19 mouse cellular contexts compared by ENCODE assay signal in the genomic region with DNA sequence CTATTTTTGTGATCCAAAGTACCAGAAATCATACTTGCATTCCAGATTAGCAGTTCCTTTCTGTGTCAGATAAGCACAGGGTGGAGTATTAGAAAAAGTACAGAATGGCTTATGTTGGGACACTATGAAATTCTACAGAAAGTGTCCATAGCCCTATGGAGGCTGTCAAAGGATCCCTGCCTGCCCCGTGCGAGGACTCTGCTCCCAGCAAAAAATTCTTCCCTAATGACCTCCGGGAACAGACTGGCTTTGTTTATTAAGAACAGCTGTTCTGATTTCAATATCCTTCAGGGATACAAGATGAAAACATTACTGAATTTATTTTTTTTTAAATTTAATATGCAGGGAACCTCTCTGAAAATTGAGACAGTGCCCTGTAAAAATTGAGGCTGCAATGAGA.
DNase-seq lines count a peak whose midpoint lies in the region; ATAC-seq and TF ChIP-seq lines count a peak whose summit lies in the region.
"Had no signal": no experiment of that assay in that cellular context is flagged by ENCODE, and none has a peak within 500 bp of the region (broad histone marks: within the 10 kb centered on the region; RNA-seq: fewer than 3 reads in every experiment).

No protein-coding gene starts in this region.

- no peak for TF ChIP-seq CTCF in layer of hippocampus, adult 2 months (conservative IDR thresholded peaks at IDR 0.05)

- H3K4me1 ChIP-seq in lung, embryonic 15.5 days, result no peaks in the 10 kb centered on the region
- peaks cover 10% of the 10 kb centered on the region for H3K4me1 ChIP-seq in limb, embryonic 12.5 days (replicated peaks)
- H3K4me1 ChIP-seq: forebrain, embryonic 15.5 days; heart, embryonic 15.5 days; hindbrain, embryonic 13.5 days had no signal

- no peaks in the 10 kb centered on the region for H3K9me3 ChIP-seq in lung, embryonic 15.5 days
- H3K9me3 ChIP-seq in limb, embryonic 12.5 days, result no peaks in the 10 kb centered on the region
- H3K9me3 ChIP-seq: forebrain, embryonic 15.5 days; heart, embryonic 15.5 days; hindbrain, embryonic 13.5 days had no signal

- peak; percentile 17 for DNase-seq in embryo, embryonic 11 days
- no peak for DNase-seq in embryo, embryonic 10 days (ENCODE audit: low spot score)
- no peak for DNase-seq in lung, postnatal 10 days
- DNase-seq in forelimb bud, embryonic 11.5 days (ENCODE audit: low read depth, low spot score), result peak; percentile 46
- no peak for DNase-seq in layer of hippocampus, adult 2 months (ENCODE audit: low spot score in 2 of 2)
- DNase-seq: adrenal gland, postnatal 25 days; cerebellum, adult 18-20 months; cerebellum, adult 9-11 months; cerebellum, postnatal 36 days; gastrocnemius, postnatal 10 days; heart, adult 18-20 months; heart, postnatal 14 days had no signal

- no peak overlapping the region for H3K27ac ChIP-seq in lung, embryonic 15.5 days
- H3K27ac ChIP-seq in limb, embryonic 12.5 days, result 0 out of 2 replicates have a peak overlapping the region, but pooled peaks have one; percentile 29
- H3K27ac ChIP-seq in layer of hippocampus, adult 2 months, result no peak overlapping the region
- H3K27ac ChIP-seq: forebrain, embryonic 15.5 days; heart, embryonic 15.5 days; hindbrain, embryonic 13.5 days; hindbrain, postnatal 0 days had no signal

- 42% methylated on average over 3 of the region's 3 CpGs for WGBS in lung, embryonic 15.5 days
- WGBS in limb, embryonic 12.5 days, result 16% methylated on average over 3 of the region's 3 CpGs

- H3K36me3 ChIP-seq in lung, embryonic 15.5 days, result no peaks in the 10 kb centered on the region
- H3K36me3 ChIP-seq in limb, embryonic 12.5 days, result no peaks in the 10 kb centered on the region
- H3K36me3 ChIP-seq: forebrain, embryonic 15.5 days; heart, embryonic 15.5 days; hindbrain, embryonic 13.5 days had no signal

- no peak overlapping the region for H3K4me2 ChIP-seq in lung, embryonic 15.5 days
- H3K4me2 ChIP-seq in limb, embryonic 12.5 days, result no peak overlapping the region
- H3K4me2 ChIP-seq: forebrain, embryonic 15.5 days; heart, embryonic 11.5 days; heart, embryonic 15.5 days; hindbrain, embryonic 13.5 days had no signal

- ATAC-seq in lung, embryonic 15.5 days (ENCODE audit: borderline replicate concordance, extremely low read depth, low FRiP score, low TSS enrichment), result peak; percentile 55; the same call in 1 of the 2 replicates
- no peak for ATAC-seq in limb, embryonic 12.5 days (ENCODE audit: insufficient number of reproducible peaks, insufficient read depth, low FRiP score, low TSS enrichment, low read depth)
- ATAC-seq: forebrain, embryonic 15.5 days; hindbrain, postnatal 0 days had no signal

- no peak overlapping the region for H3K9ac ChIP-seq in lung, embryonic 15.5 days
- H3K9ac ChIP-seq in limb, embryonic 12.5 days (replicated peaks), result no peak overlapping the region
- H3K9ac ChIP-seq: forebrain, embryonic 15.5 days; heart, embryonic 15.5 days; hindbrain, embryonic 13.5 days had no signal

- H3K27me3 ChIP-seq in lung, embryonic 15.5 days, result no peaks in the 10 kb centered on the region
- H3K27me3 ChIP-seq in limb, embryonic 12.5 days, result no peaks in the 10 kb centered on the region
- H3K27me3 ChIP-seq: forebrain, embryonic 15.5 days; heart, embryonic 15.5 days; hindbrain, embryonic 13.5 days had no signal

- no peak overlapping the region for H3K4me3 ChIP-seq in lung, embryonic 15.5 days
- H3K4me3 ChIP-seq in limb, embryonic 12.5 days (replicated peaks), result no peak overlapping the region
- H3K4me3 ChIP-seq in layer of hippocampus, adult 2 months, result no peak overlapping the region
- H3K4me3 ChIP-seq: forebrain, embryonic 15.5 days; heart, embryonic 15.5 days; hindbrain, embryonic 13.5 days had no signal

Comparison
In these comparisons a context has a peak if more than half of its experiments do, and no peak if none do; other contexts are left out.
1. DNase-seq: peak in embryo, embryonic 11 days (single experiment) and forelimb bud, embryonic 11.5 days (single experiment); none in embryo, embryonic 10 days (single experiment), lung, postnatal 10 days (single experiment) and layer of hippocampus, adult 2 months (0 of 2).